Mouse (Mus musculus): ENCODE data around the gene Slc38a4. TPM values are rescaled to one million over a fixed set of nuclear protein-coding genes. Genes with fewer than 3 reads are reported as not detected.

Slc38a4 gene
- polyA plus RNA-seq, 1 experiment from 2014 or later, result 89.0 TPM

DNA sequence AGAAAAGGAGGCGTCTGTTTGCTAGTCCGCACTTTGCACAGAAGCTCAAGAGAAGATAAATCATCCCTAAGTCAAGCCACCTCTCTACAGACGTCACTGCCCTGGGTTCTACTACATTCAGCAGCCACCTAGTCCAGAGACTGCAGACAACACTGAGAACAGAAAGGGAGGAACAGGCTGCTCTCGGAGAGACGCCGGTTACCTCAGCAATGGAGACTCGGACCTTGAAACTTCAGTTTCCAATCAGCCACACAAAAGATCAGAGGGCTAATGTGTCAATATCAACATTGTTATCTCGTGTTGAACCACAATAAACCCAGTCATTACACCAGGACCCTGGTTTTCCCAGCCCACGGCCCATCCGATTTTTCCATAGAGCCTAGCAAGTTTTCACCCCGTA, 36.4 kb downstream of the Slc38a4 start:
- H3K9ac ChIP-seq (ENCODE audit: low read depth, low read length), result no peak overlapping the region
- 85% methylated on average over 11 of the region's 11 CpGs for WGBS
- ATAC-seq (ENCODE audit: low read depth) (no peak), DNase-seq (ENCODE audit: low spot score) (no peak)
- H3K27me3 ChIP-seq (replicated peaks; ENCODE audit: control insufficient read depth, insufficient read depth, low read length), result no peaks in the 10 kb centered on the region
- H3K9me3 ChIP-seq (ENCODE audit: control insufficient read depth, low read length), result peaks cover 4% of the 10 kb centered on the region; the same call in 1 of the 2 replicates
- H3K4me3 ChIP-seq (ENCODE audit: low read depth, low read length), result no peak overlapping the region
- 0 out of 2 replicates have a peak, but pooled peaks cover 7% of the 10 kb centered on the region for H3K36me3 ChIP-seq (ENCODE audit: control insufficient read depth, insufficient read depth, low read length)
- H3K4me2 ChIP-seq (ENCODE audit: low read depth, low read length), result no peak overlapping the region
- peak overlapping the region; percentile 49; the same call in 1 of the 2 replicates for H3K27ac ChIP-seq (replicated peaks; ENCODE audit: low read depth, low read length)
- 0 out of 2 replicates have a peak, but pooled peaks cover 3% of the 10 kb centered on the region for H3K4me1 ChIP-seq (ENCODE audit: control insufficient read depth, insufficient read depth, low read length)

DNA sequence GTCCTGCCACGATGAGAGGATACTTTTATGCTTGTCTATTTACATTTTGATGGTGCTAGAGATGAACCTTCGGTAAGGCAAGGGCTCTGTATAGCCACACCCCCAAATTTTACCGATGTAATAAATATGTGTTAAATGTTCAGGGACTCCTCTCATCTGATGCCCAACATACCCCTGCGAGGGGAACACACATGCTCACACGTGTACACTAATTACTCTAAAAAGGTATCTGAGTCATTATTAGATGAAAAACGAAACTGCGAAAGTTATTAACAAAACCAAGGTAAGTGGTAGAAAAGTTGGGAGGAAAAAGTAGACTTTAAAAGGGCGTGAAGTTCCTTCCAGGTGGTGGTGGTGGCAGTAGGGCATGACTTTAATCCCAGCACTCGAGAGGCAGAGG, 38.6 kb downstream of the Slc38a4 start:
- H3K9ac ChIP-seq (ENCODE audit: low read depth, low read length), result no peak overlapping the region
- no peak overlapping the region for H3K4me2 ChIP-seq (ENCODE audit: low read depth, low read length)
- H3K4me3 ChIP-seq (ENCODE audit: low read depth, low read length), result no peak overlapping the region
- no peak for DNase-seq (ENCODE audit: low spot score)
- H3K4me1 ChIP-seq (ENCODE audit: control insufficient read depth, insufficient read depth, low read length), result 0 out of 2 replicates have a peak, but pooled peaks cover 3% of the 10 kb centered on the region
- H3K36me3 ChIP-seq (ENCODE audit: control insufficient read depth, insufficient read depth, low read length), result 0 out of 2 replicates have a peak, but pooled peaks cover 7% of the 10 kb centered on the region
- no peak for ATAC-seq (ENCODE audit: low read depth)
- peaks cover 4% of the 10 kb centered on the region; the same call in 1 of the 2 replicates for H3K9me3 ChIP-seq (ENCODE audit: control insufficient read depth, low read length)
- no peaks in the 10 kb centered on the region for H3K27me3 ChIP-seq (replicated peaks; ENCODE audit: control insufficient read depth, insufficient read depth, low read length)
- WGBS, result 88% methylated on average over 9 of the region's 9 CpGs
- H3K27ac ChIP-seq (replicated peaks; ENCODE audit: low read depth, low read length), result no peak overlapping the region

DNA sequence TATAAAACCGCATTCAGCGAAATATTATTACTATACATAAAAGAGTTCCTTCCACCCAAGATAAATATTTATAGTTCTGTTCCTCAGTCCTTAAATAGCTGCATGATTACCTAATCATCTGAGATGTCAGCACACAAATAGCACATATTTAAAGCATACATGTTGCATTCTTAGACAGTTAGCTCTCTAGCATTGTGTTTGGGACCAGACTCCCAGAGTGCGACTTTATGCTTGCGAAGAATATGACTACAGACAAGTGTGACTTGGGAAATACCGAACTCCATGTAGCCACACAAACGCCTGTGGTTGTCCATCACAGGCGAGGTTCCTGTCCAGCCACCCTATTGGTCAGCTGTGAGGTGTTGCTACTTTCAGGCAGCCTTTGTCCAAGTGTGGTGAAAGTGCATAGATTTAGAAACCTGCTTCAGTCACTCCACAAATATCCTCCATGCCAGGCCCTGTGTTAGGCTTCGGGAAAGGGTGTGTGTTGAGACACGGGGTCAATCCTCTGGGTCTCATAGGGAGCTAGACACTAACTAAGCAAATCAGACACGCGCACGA, 40.6 kb downstream of the Slc38a4 start:
- H3K4me1 ChIP-seq (ENCODE audit: control insufficient read depth, insufficient read depth, low read length), result 0 out of 2 replicates have a peak, but pooled peaks cover 3% of the 10 kb centered on the region
- peaks cover 17% of the 10 kb centered on the region; the same call in 1 of the 2 replicates for H3K36me3 ChIP-seq (ENCODE audit: control insufficient read depth, insufficient read depth, low read length)
- H3K4me3 ChIP-seq (ENCODE audit: low read depth, low read length), result no peak overlapping the region
- H3K4me2 ChIP-seq (ENCODE audit: low read depth, low read length), result no peak overlapping the region
- H3K9ac ChIP-seq (ENCODE audit: low read depth, low read length), result no peak overlapping the region
- H3K27me3 ChIP-seq (replicated peaks; ENCODE audit: control insufficient read depth, insufficient read depth, low read length), result no peaks in the 10 kb centered on the region
- no peak overlapping the region for H3K27ac ChIP-seq (replicated peaks; ENCODE audit: low read depth, low read length)
- WGBS, result 85% methylated on average over 12 of the region's 12 CpGs
- H3K9me3 ChIP-seq (ENCODE audit: control insufficient read depth, low read length), result no peaks in the 10 kb centered on the region
- DNase-seq (ENCODE audit: low spot score), result no peak
- ATAC-seq (ENCODE audit: low read depth), result no peak

DNA sequence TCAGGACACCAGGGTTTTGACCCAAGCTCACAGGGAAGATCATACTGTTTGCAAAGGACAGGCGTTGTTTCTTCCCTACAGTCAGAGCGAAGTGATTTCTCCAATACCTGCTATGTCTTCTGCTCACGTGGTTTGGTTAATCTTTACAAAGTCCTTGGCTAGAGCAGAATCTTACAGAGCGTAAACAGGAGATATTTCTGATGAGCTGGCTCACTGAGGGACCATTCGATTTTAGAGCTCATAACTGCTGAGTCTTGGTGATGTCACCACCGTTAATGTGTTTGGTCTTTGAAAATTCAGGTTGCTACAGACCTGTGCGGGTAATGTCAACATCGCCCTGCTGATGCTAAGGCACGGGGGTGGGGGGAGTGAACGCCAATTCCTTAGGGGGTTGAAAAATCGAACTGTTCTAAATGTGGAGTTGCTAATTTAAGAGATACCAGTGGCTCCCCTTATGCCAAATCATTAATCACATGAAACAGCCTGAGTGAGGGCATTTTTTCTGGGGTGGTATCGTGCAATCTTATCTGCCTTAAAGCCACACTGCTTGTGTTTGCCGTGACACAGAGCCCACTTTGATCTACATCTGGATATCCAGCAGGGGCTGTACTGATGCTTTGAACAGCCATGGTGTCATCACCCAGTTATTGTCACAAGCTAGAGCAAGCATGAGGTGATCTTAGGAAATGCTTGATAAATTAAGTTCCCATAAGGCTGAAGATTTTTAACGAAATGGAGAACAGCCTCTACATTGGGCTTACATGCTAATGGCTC, 44.0 kb downstream of the Slc38a4 start:
- Histone ChIP-seq H3K27me3 (replicated peaks; ENCODE audit: control insufficient read depth, insufficient read depth, low read length) (no peaks in the 10 kb centered on the region), H3K9ac (ENCODE audit: low read depth, low read length) (no peak overlapping the region), H3K4me2 (ENCODE audit: low read depth, low read length) (no peak overlapping the region), H3K36me3 (ENCODE audit: control insufficient read depth, insufficient read depth, low read length) (peaks cover 31% of the 10 kb centered on the region; the same call in 1 of the 2 replicates), H3K27ac (replicated peaks; ENCODE audit: low read depth, low read length) (no peak overlapping the region), H3K9me3 (ENCODE audit: control insufficient read depth, low read length) (no peaks in the 10 kb centered on the region), H3K4me1 (ENCODE audit: control insufficient read depth, insufficient read depth, low read length) (no peaks in the 10 kb centered on the region), H3K4me3 (ENCODE audit: low read depth, low read length) (no peak overlapping the region)
- DNase-seq (ENCODE audit: low spot score), result no peak
- 86% methylated on average over 14 of the region's 14 CpGs for WGBS
- no peak for ATAC-seq (ENCODE audit: low read depth)

DNA sequence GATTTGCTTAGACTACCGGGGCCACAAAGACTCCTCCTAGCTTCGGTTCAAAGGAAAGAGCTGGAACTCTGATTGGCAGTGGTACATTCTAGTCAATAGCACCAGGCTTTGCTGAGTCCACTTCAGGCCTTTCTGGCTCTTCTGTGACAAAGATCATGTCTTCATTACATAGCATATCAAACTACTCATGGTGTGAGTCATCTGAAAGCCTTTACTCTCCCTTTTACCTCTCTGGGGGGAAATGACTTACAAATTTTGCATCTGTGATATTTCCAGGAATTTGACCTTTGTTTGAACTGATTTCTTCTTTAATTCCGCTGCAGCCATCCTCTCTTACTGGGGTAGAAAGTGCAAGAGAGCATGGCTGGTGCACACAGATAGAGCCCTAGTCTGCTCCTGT, 46.5 kb downstream of the Slc38a4 start:
- Histone ChIP-seq H3K9ac (ENCODE audit: low read depth, low read length) (no peak overlapping the region), H3K4me2 (ENCODE audit: low read depth, low read length) (no peak overlapping the region), H3K36me3 (ENCODE audit: control insufficient read depth, insufficient read depth, low read length) (peaks cover 24% of the 10 kb centered on the region; the same call in 1 of the 2 replicates), H3K27me3 (replicated peaks; ENCODE audit: control insufficient read depth, insufficient read depth, low read length) (no peaks in the 10 kb centered on the region), H3K9me3 (ENCODE audit: control insufficient read depth, low read length) (no peaks in the 10 kb centered on the region), H3K4me3 (ENCODE audit: low read depth, low read length) (no peak overlapping the region), H3K27ac (replicated peaks; ENCODE audit: low read depth, low read length) (no peak overlapping the region), H3K4me1 (ENCODE audit: control insufficient read depth, insufficient read depth, low read length) (no peaks in the 10 kb centered on the region)
- WGBS, result 68% methylated on average over 3 of the region's 3 CpGs
- ATAC-seq (ENCODE audit: low read depth) (no peak), DNase-seq (ENCODE audit: low spot score) (no peak)

DNA sequence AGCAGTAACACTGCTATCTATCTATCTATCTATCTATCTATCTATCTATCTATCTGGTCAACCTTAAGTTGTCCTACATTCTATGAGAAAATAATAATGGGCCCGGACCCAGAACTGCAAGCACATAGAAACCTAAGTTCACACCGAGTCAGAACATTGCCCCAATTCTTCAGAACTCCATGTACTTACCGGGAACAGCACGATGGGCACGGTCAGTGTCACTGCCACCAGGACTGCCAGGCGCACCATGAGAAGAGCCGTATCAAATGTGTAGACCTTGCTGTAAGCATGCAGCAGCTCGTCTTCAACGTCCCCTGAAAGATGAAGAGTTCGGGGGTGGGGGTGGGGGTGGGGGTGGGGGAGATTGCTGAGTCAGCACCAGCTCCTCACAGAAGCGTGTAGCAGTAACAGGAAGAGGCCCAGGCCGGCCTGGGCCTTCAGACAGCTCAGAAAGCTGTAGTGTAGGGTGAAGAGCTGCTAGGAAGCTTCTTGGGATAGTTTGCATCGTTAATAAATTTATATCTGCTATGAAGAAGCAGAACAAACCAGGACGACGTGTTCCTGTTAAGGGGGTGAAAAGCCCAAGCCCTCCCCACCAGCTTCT, 50.0 kb downstream of the Slc38a4 start:
- Histone ChIP-seq H3K27me3 (replicated peaks; ENCODE audit: control insufficient read depth, insufficient read depth, low read length) (no peaks in the 10 kb centered on the region), H3K36me3 (ENCODE audit: control insufficient read depth, insufficient read depth, low read length) (0 out of 2 replicates have a peak, but pooled peaks cover 16% of the 10 kb centered on the region), H3K4me3 (ENCODE audit: low read depth, low read length) (no peak overlapping the region), H3K4me2 (ENCODE audit: low read depth, low read length) (no peak overlapping the region), H3K9ac (ENCODE audit: low read depth, low read length) (no peak overlapping the region), H3K9me3 (ENCODE audit: control insufficient read depth, low read length) (no peaks in the 10 kb centered on the region), H3K4me1 (ENCODE audit: control insufficient read depth, insufficient read depth, low read length) (peaks cover 22% of the 10 kb centered on the region), H3K27ac (replicated peaks; ENCODE audit: low read depth, low read length) (no peak overlapping the region)
- no peak for DNase-seq (ENCODE audit: low spot score)
- 84% methylated on average over 15 of the region's 15 CpGs for WGBS
- ATAC-seq (ENCODE audit: low read depth), result no peak

DNA sequence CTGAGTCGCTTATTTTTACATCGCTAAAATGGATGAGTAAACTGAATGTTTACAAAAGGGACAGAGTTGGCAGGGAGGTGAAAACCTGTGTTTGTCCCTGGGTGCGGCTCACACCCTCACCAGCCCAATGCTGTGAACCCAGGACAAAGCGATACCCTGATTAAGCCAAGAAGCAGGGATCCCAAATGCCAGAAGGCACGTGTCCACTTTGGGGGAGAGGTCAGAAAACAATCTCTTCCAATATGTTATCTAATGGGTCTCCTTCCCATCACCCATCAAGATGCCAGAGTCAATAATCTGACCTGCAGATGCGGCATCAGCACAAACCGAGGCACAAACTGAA, 51.3 kb downstream of the Slc38a4 start:
- H3K36me3 ChIP-seq (ENCODE audit: control insufficient read depth, insufficient read depth, low read length), result 0 out of 2 replicates have a peak, but pooled peaks cover 9% of the 10 kb centered on the region
- ATAC-seq (ENCODE audit: low read depth) (no peak), DNase-seq (ENCODE audit: low spot score) (no peak)
- H3K27ac ChIP-seq (replicated peaks; ENCODE audit: low read depth, low read length), result peak overlapping the region; percentile 45
- no peaks in the 10 kb centered on the region for H3K9me3 ChIP-seq (ENCODE audit: control insufficient read depth, low read length)
- H3K27me3 ChIP-seq (replicated peaks; ENCODE audit: control insufficient read depth, insufficient read depth, low read length), result no peaks in the 10 kb centered on the region
- no peak overlapping the region for H3K4me2 ChIP-seq (ENCODE audit: low read depth, low read length)
- H3K4me3 ChIP-seq (ENCODE audit: low read depth, low read length), result no peak overlapping the region
- H3K9ac ChIP-seq (ENCODE audit: low read depth, low read length), result no peak overlapping the region
- 68% methylated on average over 7 of the region's 7 CpGs for WGBS
- peaks cover 35% of the 10 kb centered on the region for H3K4me1 ChIP-seq (ENCODE audit: control insufficient read depth, insufficient read depth, low read length)

DNA sequence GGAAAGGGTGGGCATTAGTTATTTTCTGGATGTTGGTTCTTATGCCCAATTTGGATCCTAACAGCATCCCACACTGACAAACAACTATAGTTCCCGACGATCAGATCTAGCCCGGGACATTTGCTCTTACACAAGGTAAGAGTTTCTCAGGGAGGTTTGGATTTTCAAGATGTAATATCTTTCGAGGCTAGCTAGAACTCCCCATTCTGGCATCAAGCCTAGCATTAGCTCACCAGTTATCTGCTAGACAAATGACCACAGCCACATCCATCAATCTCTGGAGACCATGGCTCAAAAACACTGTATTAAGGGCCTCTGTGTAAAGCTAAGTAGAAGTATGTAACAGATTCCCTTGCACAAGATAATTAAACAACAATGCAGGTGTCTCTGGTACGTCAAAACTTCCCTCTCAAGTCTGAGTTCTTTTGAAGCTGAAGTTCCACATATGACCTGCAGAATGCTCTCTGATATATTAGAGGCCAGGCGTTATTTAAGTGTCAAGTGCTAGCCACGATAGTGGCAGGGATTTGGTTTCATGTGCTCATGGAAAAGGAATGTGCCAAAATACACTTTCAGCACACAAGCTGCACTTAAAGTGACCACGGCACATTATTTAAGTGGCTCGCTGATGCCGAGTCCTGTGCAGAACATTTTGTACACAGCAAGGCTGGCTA, 51.8 kb downstream of the Slc38a4 start:
- H3K9ac ChIP-seq (ENCODE audit: low read depth, low read length), result no peak overlapping the region
- H3K36me3 ChIP-seq (ENCODE audit: control insufficient read depth, insufficient read depth, low read length), result 0 out of 2 replicates have a peak, but pooled peaks cover 6% of the 10 kb centered on the region
- H3K4me3 ChIP-seq (ENCODE audit: low read depth, low read length), result no peak overlapping the region
- DNase-seq (ENCODE audit: low spot score) (peak; percentile 90), ATAC-seq (ENCODE audit: low read depth) (peak; percentile 51; the same call in 1 of the 2 replicates)
- H3K9me3 ChIP-seq (ENCODE audit: control insufficient read depth, low read length), result no peaks in the 10 kb centered on the region
- H3K4me2 ChIP-seq (ENCODE audit: low read depth, low read length), result no peak overlapping the region
- no peaks in the 10 kb centered on the region for H3K27me3 ChIP-seq (replicated peaks; ENCODE audit: control insufficient read depth, insufficient read depth, low read length)
- peaks cover 35% of the 10 kb centered on the region for H3K4me1 ChIP-seq (ENCODE audit: control insufficient read depth, insufficient read depth, low read length)
- 43% methylated on average over 10 of the region's 10 CpGs for WGBS
- peak overlapping the region; percentile 45 for H3K27ac ChIP-seq (replicated peaks; ENCODE audit: low read depth, low read length)
